Mouse (Mus musculus) CH12.LX (cell line): Measurements from ENCODE around the gene Ptprr. TPM values are rescaled to one million over a fixed set of nuclear protein-coding genes. Genes with fewer than 3 reads are reported as not detected.

Experiments
- DNase-seq: peaks from one replicate; pipeline ENCODE4 v3.0.0-alpha.2; 2013; ENCODE audit errors: extremely low read depth
- H3K27ac ChIP-seq: 2 replicates; pipeline ENCODE4 v1.5.1; 2012; ENCODE audit warnings: low read depth, mild to moderate bottlenecking, control low read depth, moderate library complexity; ENCODE audit not compliant: insufficient read depth
- H3K27me3 ChIP-seq: replicated peaks from 2 replicates; pipeline ENCODE3; 2012; ENCODE audit warnings: inconsistent platforms
- H3K36me3 ChIP-seq, 2 experiments: replicated peaks in 1 of 2; 2 replicates each; pipeline versions ENCODE3 to v1.6.1; 2012; ENCODE audit warnings: inconsistent platforms in 1 of 2, low read length in 1 of 2, mild to moderate bottlenecking in 1 of 2, mixed read lengths in 1 of 2, moderate library complexity in 1 of 2; ENCODE audit not compliant: control insufficient read depth in 1 of 2, insufficient read depth in 1 of 2
- H3K4me1 ChIP-seq, 2 experiments: 2 replicates each; pipeline ENCODE4 v1.6.1; 2012; ENCODE audit warnings: inconsistent platforms in 1 of 2, moderate library complexity in 1 of 2; ENCODE audit not compliant: insufficient read depth in 2 of 2, control insufficient read depth in 1 of 2
- H3K4me2 ChIP-seq: 2 replicates; pipeline ENCODE4 v1.6.1; 2012; ENCODE audit warnings: low read depth, mild to moderate bottlenecking, control low read depth; ENCODE audit not compliant: poor library complexity, insufficient read depth, severe bottlenecking
- H3K4me3 ChIP-seq, 3 experiments: fragments of 150-350 bp in 1 of 3; sonication (generic) in 1 of 3; replicated peaks in 1 of 3; 2 replicates each; pipeline versions ENCODE3 to v1.5.1; 2011 to 2012; ENCODE audit warnings: low read depth in 2 of 3, low read length in 2 of 3, mild to moderate bottlenecking in 2 of 3, moderate library complexity in 2 of 3, control low read depth in 1 of 3, improper control_type of control experiment in 1 of 3, inconsistent platforms in 1 of 3, mixed read lengths in 1 of 3; ENCODE audit not compliant: poor library complexity in 1 of 3
- H3K79me2 ChIP-seq: replicated peaks from 2 replicates; pipeline ENCODE4 v1.6.1; 2012; ENCODE audit warnings: mild to moderate bottlenecking, moderate library complexity; ENCODE audit not compliant: control insufficient read depth, poor library complexity, insufficient read depth, severe bottlenecking; ENCODE audit errors: extremely low read depth
- H3K9ac ChIP-seq: 2 replicates; pipeline ENCODE4 v1.6.1; 2012; ENCODE audit warnings: low read depth, mild to moderate bottlenecking, control low read depth, moderate library complexity; ENCODE audit not compliant: insufficient read depth
- H3K9me3 ChIP-seq: replicated peaks from 2 replicates; pipeline ENCODE3; 2012; ENCODE audit warnings: low read length, inconsistent platforms, mixed read lengths
- BHLHE40 ChIP-seq: IDR thresholded peaks from 2 replicates; pipeline ENCODE4 v1.6.1; 2011; ENCODE audit warnings: mild to moderate bottlenecking, low read depth, low read length, improper control_type of control experiment
- CHD1 ChIP-seq: IDR thresholded peaks from 2 replicates; pipeline ENCODE4 v1.6.1; 2012; ENCODE audit warnings: low read depth, low read length, improper control_type of control experiment, inconsistent platforms
- GABPA ChIP-seq: IDR thresholded peaks from 2 replicates; pipeline ENCODE4 v1.6.1; 2012; ENCODE audit warnings: low read depth, low read length, improper control_type of control experiment, inconsistent platforms; ENCODE audit not compliant: insufficient replicate concordance
- HCFC1 ChIP-seq: IDR thresholded peaks from 2 replicates; pipeline ENCODE4 v1.6.1; 2012; ENCODE audit warnings: low read depth, mild to moderate bottlenecking, inconsistent platforms, low read length, improper control_type of control experiment
- JUN ChIP-seq: IDR thresholded peaks from 2 replicates; pipeline ENCODE4 v1.6.1; 2011; ENCODE audit warnings: low read depth, mild to moderate bottlenecking, low read length, improper control_type of control experiment, moderate library complexity; ENCODE audit not compliant: insufficient read depth
- MEF2A ChIP-seq: IDR thresholded peaks from 2 replicates; pipeline ENCODE4 v1.6.1; 2014; ENCODE audit warnings: low read depth, mild to moderate bottlenecking, inconsistent platforms, low read length, improper control_type of control experiment, borderline replicate concordance
- MXI1 ChIP-seq: IDR thresholded peaks from 2 replicates; pipeline ENCODE4 v1.6.1; 2011; ENCODE audit warnings: mild to moderate bottlenecking, low read depth, low read length, improper control_type of control experiment
- MYC ChIP-seq: IDR thresholded peaks from 2 replicates; pipeline ENCODE4 v1.6.1; 2011; ENCODE audit warnings: low read depth, mild to moderate bottlenecking, improper control_type of control experiment, low read length
- NRF1 ChIP-seq: IDR thresholded peaks from 2 replicates; pipeline ENCODE4 v1.6.1; 2014; ENCODE audit warnings: low read depth, mild to moderate bottlenecking, inconsistent platforms, low read length, improper control_type of control experiment, moderate library complexity
- PAX5 ChIP-seq: IDR thresholded peaks from 2 replicates; pipeline ENCODE4 v1.6.1; 2012; ENCODE audit warnings: low read length, inconsistent platforms, mixed read lengths
- POLR2A ChIP-seq: IDR thresholded peaks from 2 replicates; pipeline ENCODE4 v1.6.1; 2011; ENCODE audit warnings: low read depth, mild to moderate bottlenecking, improper control_type of control experiment, low read length
- POLR2AphosphoS2 ChIP-seq: IDR thresholded peaks from 2 replicates; pipeline ENCODE4 v1.6.1; 2011; ENCODE audit warnings: low read depth, low read length, improper control_type of control experiment
- RAD21 ChIP-seq: IDR thresholded peaks from 2 replicates; pipeline ENCODE4 v1.6.1; 2011; ENCODE audit warnings: low read depth, mild to moderate bottlenecking, low read length, improper control_type of control experiment, moderate library complexity
- SIN3A ChIP-seq: IDR thresholded peaks from 2 replicates; pipeline ENCODE4 v1.6.1; 2012; ENCODE audit warnings: low read length, improper control_type of control experiment, inconsistent platforms
- SMC3 ChIP-seq: IDR thresholded peaks from 2 replicates; pipeline ENCODE4 v1.6.1; 2011; ENCODE audit warnings: low read depth, low read length, improper control_type of control experiment
- TBP ChIP-seq: conservative IDR thresholded peaks from 2 replicates; pipeline ENCODE4 v1.6.1; 2011; ENCODE audit warnings: low read depth, low read length, improper control_type of control experiment
- TCF12 ChIP-seq: IDR thresholded peaks from 2 replicates; pipeline ENCODE4 v1.6.1; 2014; ENCODE audit warnings: low read depth, mild to moderate bottlenecking, inconsistent platforms, low read length, improper control_type of control experiment
- UBTF ChIP-seq: IDR thresholded peaks from 2 replicates; pipeline ENCODE4 v1.6.1; 2012; ENCODE audit warnings: low read depth, mild to moderate bottlenecking, inconsistent platforms, low read length, improper control_type of control experiment, moderate library complexity
- USF1 ChIP-seq: IDR thresholded peaks from 2 replicates; pipeline ENCODE4 v1.6.1; 2014; ENCODE audit warnings: low read depth, mild to moderate bottlenecking, inconsistent platforms, low read length, improper control_type of control experiment
- USF2 ChIP-seq: conservative IDR thresholded peaks from 2 replicates; pipeline ENCODE4 v1.6.1; 2011; ENCODE audit warnings: low read depth, low read length, improper control_type of control experiment
- ZC3H11A ChIP-seq: IDR thresholded peaks from 2 replicates; pipeline ENCODE4 v1.6.1; 2012; ENCODE audit warnings: low read depth, mild to moderate bottlenecking, inconsistent platforms, low read length, improper control_type of control experiment
- ZKSCAN1 ChIP-seq: IDR thresholded peaks from 2 replicates; pipeline ENCODE4 v1.6.1; 2012; ENCODE audit warnings: low read depth, inconsistent platforms, low read length, improper control_type of control experiment, borderline replicate concordance
- dilution Hi-C: fragments of 300-500 bp; cut with MboI; formaldehyde crosslinking; loops from 2 replicates; pipeline ENCODE4 v1.14.3; 2020; ENCODE audit warnings: low sequenced_read_pairs; ENCODE audit not compliant: extremely low pct_unique_long_range_greater_than_20kb, extremely low pct_ligation_motif_present
- in situ Hi-C: fragments of 300-500 bp; cut with MboI; formaldehyde crosslinking; loops from 3 replicates; pipeline ENCODE4 v1.14.3; 2019; ENCODE audit warnings: low sequenced_read_pairs, low pct_ligation_motif_present, low pct_unique_long_range_greater_than_20kb, mixed read lengths
- polyA plus RNA-seq: library from polyadenylated mRNA; unstranded; fragments of >175 nt; gene quantifications from 2 replicates; pipeline ENCODE4 v1.2.1, GENCODE M21; 2012; ENCODE audit warnings: low read depth; ENCODE audit not compliant: insufficient read length
- total RNA-seq, 2 experiments: library from RNA; depleted of rRNA; stranded (reverse); fragments of 300-350 nt in 1 of 2; fragments of >200 nt in 1 of 2; gene quantifications; 2 replicates each; pipeline ENCODE4 v1.2.3; 2012 to 2014

Ptprr gene
- total and polyA plus RNA-seq, 3 experiments: 0.51 to 1.9 (median 0.81) TPM

GRCm38 (mm10) chr10:116300824-116301223 is 282.8 kb downstream of the Ptprr start:
- H3K9ac ChIP-seq: no peak overlapping the region
- no peak overlapping the region for H3K4me3 ChIP-seq

DNA sequence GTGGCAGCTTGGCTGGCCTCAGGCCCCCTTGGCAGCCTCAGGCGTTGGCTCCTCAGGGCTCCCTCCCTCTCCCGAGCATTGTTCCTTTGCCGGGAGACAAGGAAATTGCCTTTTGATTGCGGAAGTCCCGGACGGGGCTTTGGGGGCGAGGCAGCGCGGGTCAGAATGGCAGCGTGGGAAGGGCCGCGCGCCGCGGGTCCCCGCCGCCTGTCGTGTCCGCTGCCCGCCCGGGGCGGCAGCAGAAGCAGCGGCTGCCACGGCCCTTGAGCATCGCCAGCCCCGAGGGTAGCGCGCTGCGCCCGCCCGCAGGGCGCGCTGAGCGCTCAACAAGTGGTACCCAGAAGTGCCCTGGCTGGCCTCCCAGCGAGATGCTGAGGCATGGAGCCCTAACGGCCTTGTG is 283.2 kb downstream of the Ptprr start:
- Histone ChIP-seq H3K9ac (no peak overlapping the region), H3K27me3 (no peaks in the 10 kb centered on the region), H3K27ac (no peak overlapping the region), H3K36me3 (no peaks in the 10 kb centered on the region), H3K9me3 (no peaks in the 10 kb centered on the region), H3K79me2 (no peaks in the 10 kb centered on the region), H3K4me3 (no peak overlapping the region), H3K4me2 (no peak overlapping the region), H3K4me1 (no peaks in the 10 kb centered on the region)
- in situ Hi-C loops: no loop called here
- DNase-seq: no peak
- TF ChIP-seq MYC (no peak), RAD21 (no peak), POLR2AphosphoS2 (no peak), GABPA (no peak), TCF12 (no peak), POLR2A (no peak), USF1 (no peak), PAX5 (no peak), ZKSCAN1 (no peak)
- dilution Hi-C loops: no loop called here

More at GRCm38 (mm10) chr10:116300824-116301223, 282.8 kb downstream of the Ptprr start:
- no peak overlapping the region for H3K27ac ChIP-seq
- no peaks in the 10 kb centered on the region for H3K27me3 ChIP-seq
- no peaks in the 10 kb centered on the region for H3K4me1 ChIP-seq
- in situ Hi-C loops: no loop called here
- DNase-seq: no peak
- no peaks in the 10 kb centered on the region for H3K9me3 ChIP-seq
- dilution Hi-C loops: no loop called here
- no peak overlapping the region for H3K4me2 ChIP-seq
- no peaks in the 10 kb centered on the region for H3K79me2 ChIP-seq
- no peaks in the 10 kb centered on the region for H3K36me3 ChIP-seq
- TF ChIP-seq TBP (no peak), HCFC1 (no peak), SIN3A (no peak), BHLHE40 (no peak), UBTF (no peak), ZC3H11A (no peak), ZKSCAN1 (no peak), CHD1 (no peak), USF2 (no peak), PAX5 (no peak), USF1 (no peak), NRF1 (no peak), POLR2AphosphoS2 (no peak), TCF12 (no peak), JUN (no peak), MEF2A (no peak), MXI1 (no peak), SMC3 (no peak), GABPA (no peak)
